Mouse (Mus musculus) layer of hippocampus, adult 9-10 months (tissue): ENCODE results near the gene Dip2b.

Experiments used
- DNase-seq: peaks from one replicate; pipeline ENCODE4 v3.0.0; 2022; ENCODE audit warnings: low spot score

Dip2b gene

GRCm38 (mm10) chr15:100084882-100085281, 46.4 kb downstream of the Dip2b start:
- DNase-seq = no peak

GRCm38 (mm10) chr15:100088021-100088420, 49.6 kb downstream of the Dip2b start:
- DNase-seq = no peak

- DNase-seq = no peak
Observed at GRCm38 (mm10) chr15:100089645-100090053, 51.2 kb downstream of the Dip2b start.

GRCm38 (mm10) chr15:100091818-100092217, 53.4 kb downstream of the Dip2b start:
- DNase-seq = no peak

- no peak for DNase-seq
Observed at GRCm38 (mm10) chr15:100092258-100092657, 53.8 kb downstream of the Dip2b start.

- no peak for DNase-seq
Observed at GRCm38 (mm10) chr15:100096587-100097428, 58.3 kb downstream of the Dip2b start.

- DNase-seq = no peak
Observed at GRCm38 (mm10) chr15:100100336-100100735, 61.9 kb downstream of the Dip2b start.

GRCm38 (mm10) chr15:100101206-100101605, 62.7 kb downstream of the Dip2b start:
- DNase-seq = no peak

GRCm38 (mm10) chr15:100104126-100104525, 65.7 kb downstream of the Dip2b start:
- no peak for DNase-seq

- no peak for DNase-seq
Observed at GRCm38 (mm10) chr15:100108071-100108782, 69.8 kb downstream of the Dip2b start.

- no peak for DNase-seq
Observed at GRCm38 (mm10) chr15:100109916-100110315, 71.5 kb downstream of the Dip2b start.

GRCm38 (mm10) chr15:100111891-100112290, 73.4 kb downstream of the Dip2b start:
- DNase-seq = no peak

GRCm38 (mm10) chr15:100112309-100112966, 74.0 kb downstream of the Dip2b start:
- no peak for DNase-seq

GRCm38 (mm10) chr15:100113343-100114275, 75.1 kb downstream of the Dip2b start:
- no peak for DNase-seq

- no peak for DNase-seq
Observed at GRCm38 (mm10) chr15:100115416-100115815, 77.0 kb downstream of the Dip2b start.

GRCm38 (mm10) chr15:100116325-100116724, 77.9 kb downstream of the Dip2b start:
- DNase-seq = no peak

GRCm38 (mm10) chr15:100119225-100119788, 80.8 kb downstream of the Dip2b start:
- DNase-seq = no peak

GRCm38 (mm10) chr15:100121437-100121836, 83.0 kb downstream of the Dip2b start:
- no peak for DNase-seq

- no peak for DNase-seq
Observed at GRCm38 (mm10) chr15:100123867-100124266, 85.4 kb downstream of the Dip2b start.

- no peak for DNase-seq
Observed at GRCm38 (mm10) chr15:100125245-100125644, 86.8 kb downstream of the Dip2b start.

GRCm38 (mm10) chr15:100126456-100127107, 88.1 kb downstream of the Dip2b start:
- DNase-seq = peak; percentile 89
